Mouse (Mus musculus) 416B (cell line): Measurements from ENCODE around the gene Cyp2w1.

Experiments
- DNase-seq: peaks from one replicate; pipeline ENCODE4 v3.0.0; 2011; ENCODE audit warnings: low read depth

Gene Cyp2w1

DNA sequence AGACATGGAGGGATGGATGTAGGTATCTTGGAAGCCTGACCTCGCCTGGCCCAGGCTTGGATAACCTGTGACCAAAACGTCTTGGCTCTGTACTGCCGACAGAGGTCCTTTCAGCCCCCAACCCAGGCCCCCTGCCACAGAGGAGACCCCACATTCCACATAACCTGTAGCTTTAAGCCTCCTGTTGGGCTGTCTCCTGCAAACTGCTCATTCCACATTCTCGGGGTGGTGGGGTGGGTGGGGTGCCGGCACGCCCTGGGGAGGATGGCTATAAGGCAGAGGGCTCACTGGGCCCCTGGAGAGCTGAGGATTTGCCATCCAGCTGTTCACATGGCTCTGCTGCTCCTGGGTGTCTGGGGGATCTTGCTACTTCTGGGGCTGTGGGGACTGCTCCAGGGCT is at the start of gene Cyp2w1:
Gene Cyp2w1 (plus strand): TSS at position 301 of the 400 bp plus-strand sequence.
- DNase-seq, result no peak

DNA sequence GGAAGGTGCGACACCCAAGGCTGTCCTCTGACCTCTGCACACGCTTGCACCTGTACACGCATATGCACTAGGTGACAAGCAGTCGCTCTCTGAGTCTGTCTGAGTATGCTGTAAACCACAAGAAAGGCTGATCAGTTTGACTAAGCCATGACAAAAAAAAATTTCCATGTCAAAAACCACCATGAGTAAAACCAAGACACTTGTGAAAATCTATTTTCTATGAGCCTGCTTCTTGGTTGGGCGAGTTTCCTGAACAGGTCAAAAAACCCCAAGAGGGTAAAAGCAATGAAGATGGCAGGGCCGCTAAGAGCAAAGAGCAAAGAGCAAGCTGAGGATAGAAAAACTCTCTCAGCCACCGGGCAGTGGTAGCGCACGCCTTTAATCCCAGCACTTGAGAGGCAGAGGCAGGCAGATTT is 48.8 kb upstream of the Cyp2w1 start:
- peak; percentile 35 for DNase-seq

DNA sequence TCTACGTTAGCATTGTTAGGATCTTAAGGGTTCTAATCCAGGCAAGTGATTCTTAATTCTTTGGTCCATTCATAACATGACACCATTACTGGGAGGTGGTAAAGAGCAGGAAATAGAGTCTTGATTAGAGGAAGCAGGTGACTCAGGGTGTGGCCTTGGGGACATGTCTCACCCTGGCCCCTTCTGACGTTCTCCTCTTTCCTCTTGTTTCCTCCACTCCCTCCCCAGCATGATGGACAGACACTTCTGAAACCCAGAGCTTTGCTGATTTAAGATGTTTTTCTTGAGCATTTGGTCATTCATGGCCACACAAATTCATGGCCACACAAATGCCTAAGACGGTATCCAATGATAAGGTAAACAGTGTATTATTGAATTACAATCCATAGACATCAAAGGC is 42.5 kb upstream of the Cyp2w1 start:
- DNase-seq, result peak; percentile 80

DNA sequence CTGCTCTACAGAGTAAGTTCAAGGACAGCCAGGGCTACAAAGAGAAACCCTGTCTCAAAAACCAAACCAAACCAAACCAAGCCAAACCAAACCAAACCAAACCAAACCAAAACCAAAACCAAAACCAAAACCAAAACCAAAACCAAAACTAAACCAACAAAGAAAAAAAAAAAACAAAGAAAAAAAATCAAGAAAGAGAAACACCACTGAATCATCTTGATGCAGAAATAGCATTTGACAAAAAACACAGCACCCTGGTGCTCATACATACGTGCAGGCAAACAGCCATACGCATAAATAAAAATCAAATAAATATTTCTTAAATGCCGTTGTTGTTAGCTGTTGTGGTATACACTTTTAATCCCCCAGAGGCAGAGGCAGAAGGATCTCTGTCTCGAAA is 41.9 kb upstream of the Cyp2w1 start:
- DNase-seq, result no peak

DNA sequence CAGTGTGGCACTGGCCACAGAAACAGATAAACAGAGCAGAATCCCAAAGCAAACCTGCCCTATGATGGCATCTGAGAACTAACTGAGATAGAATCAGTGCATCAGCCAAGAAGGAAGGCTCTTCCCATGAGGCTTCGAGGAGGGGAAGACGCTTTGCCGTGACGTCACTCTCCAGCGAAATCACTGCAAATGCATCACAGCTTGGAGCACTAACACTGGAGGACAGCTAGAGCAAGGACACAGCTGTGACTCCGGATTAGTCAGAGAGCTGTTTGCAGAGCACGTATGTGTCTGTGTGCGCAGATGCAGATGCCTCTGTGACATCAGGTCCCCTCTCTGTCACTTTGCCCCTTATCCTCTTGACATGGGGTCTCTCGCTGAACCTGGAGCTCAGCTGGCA is 40.6 kb upstream of the Cyp2w1 start:
- DNase-seq, result no peak

DNA sequence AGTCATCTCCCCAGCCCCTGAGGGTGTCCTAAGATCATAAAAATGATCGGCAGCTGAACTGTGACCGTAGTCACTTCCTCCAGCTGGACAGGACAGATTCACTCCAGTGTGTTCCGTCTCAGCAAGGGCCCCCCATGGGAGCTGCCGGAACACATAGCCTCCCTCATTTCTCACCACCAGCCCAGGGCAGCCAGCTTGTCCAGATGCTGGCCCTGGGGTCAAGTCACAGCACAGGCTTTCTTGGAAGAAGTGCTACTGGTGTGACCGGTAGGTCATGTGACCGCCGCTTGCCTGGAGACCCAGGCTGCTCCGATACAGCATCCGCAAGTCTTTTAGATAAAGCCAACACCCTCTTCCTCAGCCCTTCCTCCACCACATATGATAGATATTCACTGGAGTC is 38.9 kb upstream of the Cyp2w1 start:
- no peak for DNase-seq

DNA sequence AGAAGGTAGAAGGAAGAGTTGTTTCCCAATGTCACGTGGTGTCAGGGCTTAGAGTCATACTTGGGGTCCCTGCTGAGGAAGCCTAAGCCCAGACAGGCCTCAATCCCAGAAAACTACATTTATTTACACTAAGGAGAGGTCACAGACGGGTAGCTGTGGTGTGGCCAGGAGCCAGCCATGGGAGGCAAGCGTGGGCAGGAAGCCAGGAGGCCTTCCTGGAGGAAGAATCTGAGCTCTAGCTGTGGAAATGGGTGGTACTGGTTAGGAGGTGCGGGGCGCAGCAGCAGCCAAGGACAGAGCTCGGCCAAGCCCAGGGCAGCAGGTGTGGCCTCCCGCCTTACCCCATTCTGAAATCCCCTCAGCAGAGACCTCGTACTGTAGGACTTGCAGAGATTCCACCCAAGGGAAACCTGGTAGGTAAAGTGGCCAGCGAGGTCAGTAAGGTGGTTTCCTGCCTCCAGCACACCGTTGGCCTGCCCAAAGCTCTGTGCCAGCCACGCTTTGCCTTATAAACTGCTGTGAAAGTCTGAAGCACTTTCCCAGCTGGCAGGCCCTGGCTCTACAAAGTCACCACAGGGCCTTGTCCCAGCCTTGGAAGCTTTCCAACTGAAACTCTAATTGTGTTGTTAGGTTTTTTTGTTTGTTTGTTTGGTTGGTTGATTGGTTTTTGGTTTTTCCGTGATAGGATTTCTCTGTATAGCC is 37.3 kb upstream of the Cyp2w1 start:
- DNase-seq, result peak; percentile 50

DNA sequence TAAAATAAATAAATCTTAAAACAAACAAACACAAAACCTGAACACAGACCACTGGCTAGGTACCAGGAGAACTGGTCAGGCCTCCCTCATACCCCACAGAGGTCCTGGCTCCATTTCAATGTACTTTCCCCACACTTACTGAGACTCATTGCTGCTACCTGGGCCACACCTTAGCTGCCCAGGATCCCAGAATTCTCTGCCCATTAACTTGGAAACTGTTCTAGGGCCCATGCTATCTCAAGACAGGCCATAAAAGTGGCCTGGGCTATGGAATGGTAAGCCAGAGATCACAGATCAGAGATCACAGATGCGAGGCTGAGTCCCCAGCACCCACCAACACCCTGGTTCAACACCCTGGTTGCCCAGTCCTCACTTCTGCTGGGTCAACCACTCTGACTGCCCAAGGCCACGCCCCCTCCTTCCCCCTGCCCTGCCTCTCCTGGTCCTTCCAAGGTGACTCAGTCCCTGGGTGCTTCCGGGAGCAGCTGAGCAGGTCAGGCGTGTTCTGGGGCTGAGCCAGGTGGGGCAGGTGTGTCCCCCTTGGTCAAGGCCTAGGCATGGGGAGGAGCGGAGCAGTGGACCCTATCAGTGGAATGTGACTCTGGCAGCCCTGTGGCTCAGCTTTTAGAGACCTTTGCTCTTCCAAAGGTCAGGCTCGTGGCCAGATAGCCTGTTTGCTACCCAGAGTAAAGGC is 35.3 kb upstream of the Cyp2w1 start:
- no peak for DNase-seq

DNA sequence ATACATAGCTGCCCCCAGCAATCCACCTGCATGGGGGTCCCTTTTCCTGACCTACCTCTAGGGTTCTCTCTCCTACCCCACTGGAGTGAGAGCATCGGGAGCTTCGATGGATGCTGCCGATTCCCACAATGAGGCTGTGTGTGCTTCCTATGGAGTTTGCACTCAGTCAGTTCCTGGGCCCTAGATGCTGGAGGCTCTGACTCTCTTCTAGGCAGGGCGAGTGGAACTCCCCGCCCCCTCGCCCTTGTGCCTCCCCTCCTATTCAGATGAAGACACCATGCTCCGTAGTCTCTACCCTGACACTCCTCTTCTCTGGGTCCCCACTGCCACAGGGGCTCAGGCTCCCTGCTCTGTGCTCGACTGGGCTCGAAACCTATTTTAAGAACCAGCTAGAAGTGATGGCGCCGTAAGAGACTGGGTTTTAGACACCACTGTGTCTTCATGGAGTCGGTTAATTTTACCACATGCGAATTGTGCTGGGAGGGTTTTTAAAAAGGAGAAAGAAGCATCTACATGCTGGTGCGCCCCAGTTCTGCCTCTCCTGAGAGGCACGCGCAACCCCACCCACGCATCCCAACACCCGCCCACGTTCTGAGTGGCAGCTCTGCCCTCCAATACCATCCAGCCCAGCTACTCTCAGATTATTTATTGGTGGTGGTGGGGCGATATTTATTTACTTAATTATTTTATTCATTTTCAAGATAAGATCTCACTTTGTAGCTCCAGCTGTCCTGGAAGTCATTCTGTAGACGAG is 34.5 kb upstream of the Cyp2w1 start:
- no peak for DNase-seq

DNA sequence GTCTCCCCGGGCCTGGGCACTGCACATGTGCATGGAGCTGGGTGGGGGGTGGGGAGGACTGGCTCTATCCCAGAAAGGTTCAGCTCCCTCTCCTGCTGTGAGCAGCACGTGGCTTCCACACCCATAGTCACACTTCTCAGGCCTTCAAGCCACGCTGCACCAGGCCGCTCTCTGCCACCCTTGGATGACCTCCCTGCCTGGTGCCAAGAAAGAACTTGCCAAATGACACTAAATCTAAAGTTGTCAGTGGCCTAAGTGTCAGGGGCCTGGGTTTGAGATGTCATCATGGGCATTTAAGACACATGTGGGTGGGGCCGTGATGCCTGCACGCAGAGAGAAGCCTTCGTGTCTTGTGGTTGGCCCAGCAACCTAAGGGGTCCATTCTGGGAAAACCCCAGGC is 32.0 kb upstream of the Cyp2w1 start:
- no peak for DNase-seq

DNA sequence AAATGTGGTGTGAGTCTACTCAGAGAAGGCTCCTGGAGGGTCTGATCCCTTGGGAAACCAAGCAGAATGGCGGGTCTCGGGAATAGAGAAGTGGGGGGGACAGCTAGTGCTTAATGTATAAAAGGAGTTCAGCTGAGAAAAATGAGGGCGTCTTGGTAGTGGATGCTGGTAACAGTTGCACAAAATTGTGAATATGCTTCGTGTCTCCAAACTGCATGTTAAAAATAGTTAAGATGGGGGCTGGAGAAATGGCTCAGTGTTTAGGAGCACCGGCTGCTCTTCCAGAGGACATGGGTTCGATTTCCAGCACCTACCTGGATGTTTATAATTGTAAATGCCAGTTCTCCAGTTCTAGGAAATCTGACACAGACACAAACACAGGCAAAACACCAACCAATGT is 31.1 kb upstream of the Cyp2w1 start:
- no peak for DNase-seq

DNA sequence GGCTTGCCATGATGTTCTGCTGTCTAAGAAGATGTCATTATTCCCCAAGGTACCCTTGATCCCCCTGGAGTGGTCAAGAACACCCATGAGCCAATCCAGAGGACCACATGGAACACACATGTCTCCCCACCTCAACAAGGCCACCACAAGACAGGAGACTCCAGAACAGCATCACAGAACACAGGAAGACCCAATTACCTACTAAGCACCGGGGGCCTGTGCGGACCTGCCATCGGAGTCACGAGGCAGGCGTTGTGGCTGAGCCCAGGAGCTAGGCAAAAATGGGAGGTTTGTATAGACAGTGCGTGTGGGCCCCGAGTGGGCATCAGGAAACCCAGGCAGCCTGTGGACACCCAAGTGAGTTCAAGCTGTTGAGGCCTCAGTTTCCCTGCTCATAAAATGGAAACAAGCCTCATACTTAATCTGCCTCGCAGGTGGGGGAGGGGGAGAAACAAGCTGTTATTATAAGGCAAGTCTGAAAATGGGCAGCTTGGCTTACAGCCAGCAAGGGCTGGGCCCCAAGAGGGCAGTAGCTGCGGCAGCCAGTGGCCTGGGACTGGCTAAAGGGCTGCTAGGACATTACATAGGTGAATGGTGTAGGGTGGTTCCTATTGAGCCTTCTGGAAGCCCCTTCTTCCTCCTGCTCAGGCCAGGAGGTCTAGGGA is 29.0 kb upstream of the Cyp2w1 start:
- peak; percentile 77 for DNase-seq

DNA sequence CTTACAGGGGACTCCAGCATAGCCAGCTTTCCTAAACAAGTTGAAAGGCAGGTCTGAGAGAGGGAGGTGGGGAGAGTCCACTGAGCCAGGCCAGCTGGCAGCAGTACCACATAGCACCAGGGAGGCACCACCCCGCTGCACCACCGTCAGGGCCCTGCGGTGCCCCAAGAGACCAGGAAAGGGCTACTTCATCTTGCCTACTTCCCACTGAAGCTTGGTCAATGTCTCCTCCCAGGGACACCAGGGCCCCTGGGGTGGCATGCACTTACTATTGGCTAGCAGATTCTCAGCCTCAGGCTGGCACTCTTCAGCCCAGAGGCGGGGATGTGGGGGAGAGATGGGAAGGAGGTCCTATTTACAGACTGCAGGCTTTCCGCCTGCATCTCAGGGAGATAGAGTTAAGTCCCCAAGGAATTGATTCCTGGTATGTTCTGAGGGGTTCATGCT is 28.3 kb upstream of the Cyp2w1 start:
- DNase-seq, result peak; percentile 66

DNA sequence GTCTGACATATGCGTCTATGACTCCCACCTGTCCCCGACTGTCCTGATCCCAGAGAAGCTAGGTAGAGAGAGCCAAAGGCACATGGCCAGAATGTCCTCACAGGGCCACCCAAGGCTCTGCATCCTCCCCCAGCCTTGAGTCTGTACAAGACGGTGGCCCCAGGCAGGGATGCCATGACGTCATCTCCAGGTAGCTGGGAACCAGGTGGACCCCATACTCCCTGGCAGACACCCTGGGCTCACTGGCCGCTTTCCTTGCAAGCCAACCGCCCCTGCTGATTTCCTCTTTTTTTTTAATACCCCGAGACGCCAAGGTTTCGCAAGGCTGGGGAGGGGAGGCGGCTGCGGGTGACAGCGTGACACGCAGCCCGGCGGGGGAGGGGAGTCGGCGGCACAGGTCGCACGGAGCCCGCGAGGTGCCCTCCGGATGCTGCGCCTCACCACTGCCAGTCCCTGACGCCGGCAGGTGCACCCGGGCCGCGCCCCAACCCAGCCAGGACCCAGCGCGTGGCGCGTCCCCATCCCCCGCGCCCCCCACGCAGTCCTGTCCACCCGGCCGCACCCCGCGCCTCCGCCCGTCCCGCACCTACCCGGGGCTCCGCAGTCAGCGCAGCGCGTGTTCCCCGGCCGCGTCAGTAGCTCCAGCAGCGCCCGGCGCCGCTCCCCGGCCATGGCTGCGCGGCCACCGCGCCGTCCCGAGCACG is 27.6 kb upstream of the Cyp2w1 start:
- DNase-seq, result peak; percentile 77

DNA sequence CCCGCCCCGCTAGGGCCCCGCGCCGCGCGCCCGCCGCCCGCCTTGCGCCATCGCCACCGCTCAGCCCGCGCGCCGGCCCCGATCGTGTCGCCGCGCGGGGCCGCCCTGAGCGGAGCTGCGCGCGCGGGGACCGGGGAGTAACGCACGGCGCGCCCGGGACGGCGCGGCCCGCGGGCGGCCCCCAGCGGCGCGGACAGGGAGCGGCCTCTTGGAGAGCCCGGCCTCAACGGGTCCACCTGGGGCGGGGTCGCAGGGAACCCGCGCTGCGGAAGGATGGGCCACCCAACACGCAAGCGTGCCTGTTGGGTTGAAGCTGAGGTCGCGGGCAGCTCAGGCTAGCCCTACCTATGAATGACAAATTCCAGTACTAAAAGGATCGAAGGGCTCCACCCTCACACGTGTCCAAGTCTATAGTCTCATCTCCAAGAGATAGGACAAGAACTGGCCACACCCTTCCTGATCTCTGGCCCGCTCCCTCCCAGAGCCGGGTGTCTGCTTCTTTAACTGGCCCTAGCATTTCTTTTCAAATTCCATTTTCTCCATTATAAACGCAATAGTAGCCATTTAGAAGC is 26.9 kb upstream of the Cyp2w1 start, which contains the start of gene Adap1:
Gene Adap1 (minus strand): TSS at position 228 of the 572 bp plus-strand sequence.
- peak; percentile 82 for DNase-seq

DNA sequence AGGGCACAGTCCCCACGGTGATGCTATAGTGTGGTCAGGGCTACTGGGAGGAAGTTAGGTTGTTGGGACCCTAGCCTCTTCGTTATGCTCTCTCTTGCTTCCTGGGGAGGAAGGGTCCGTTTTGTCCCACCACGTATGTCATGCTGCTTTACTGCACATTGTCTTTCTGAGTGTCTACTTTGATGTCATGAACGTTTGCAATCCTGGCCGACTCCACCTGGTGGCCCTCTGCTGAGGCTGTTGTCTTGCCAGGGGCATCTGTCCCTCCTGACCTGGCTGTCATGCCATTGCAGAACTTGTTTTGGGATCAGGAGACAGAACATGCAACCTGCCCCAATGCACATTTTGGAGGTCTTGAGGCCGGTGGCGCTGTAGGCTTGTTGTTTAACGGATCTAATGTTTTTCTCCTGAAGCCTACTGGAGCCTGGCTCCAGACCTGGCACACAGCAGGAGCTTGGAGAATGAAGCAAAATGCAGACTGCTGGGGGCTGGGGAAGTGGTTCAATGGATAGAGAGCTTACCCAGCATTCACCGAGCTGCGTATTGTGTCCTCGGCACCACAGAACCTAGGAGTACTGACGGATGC is 26.2 kb upstream of the Cyp2w1 start:
- DNase-seq, result peak; percentile 48

DNA sequence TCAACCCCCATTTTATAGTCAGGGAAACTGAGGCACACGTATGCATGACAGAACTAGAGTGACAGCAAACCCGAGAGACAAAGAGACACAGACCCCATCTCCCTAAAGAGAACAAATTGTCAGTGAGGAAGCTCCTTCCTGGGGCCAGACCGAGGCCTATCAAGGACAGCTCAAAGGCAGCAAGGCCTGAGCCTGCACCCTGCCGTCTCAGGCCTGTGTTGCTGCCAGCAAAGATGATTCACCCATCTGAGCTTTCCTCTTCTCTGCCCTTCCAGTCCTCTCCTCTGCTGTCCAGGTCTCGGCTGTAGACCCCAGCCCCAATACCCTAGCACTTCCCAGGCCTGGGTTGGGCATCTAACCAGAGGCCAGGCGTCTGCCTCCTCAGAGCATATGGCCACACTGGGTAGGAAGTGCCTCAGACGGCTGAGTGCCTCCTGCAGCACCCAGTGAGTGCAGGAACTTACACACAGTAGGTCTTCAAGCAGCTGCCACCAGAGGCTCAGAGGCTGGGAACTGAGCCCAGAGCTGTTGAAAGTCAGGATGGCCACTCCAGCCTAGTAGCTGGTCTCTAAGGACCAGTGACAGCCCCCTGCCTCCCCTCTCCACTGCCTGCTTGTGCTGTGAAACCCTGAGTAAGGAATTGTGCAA is 25.3 kb upstream of the Cyp2w1 start:
- DNase-seq, result no peak

DNA sequence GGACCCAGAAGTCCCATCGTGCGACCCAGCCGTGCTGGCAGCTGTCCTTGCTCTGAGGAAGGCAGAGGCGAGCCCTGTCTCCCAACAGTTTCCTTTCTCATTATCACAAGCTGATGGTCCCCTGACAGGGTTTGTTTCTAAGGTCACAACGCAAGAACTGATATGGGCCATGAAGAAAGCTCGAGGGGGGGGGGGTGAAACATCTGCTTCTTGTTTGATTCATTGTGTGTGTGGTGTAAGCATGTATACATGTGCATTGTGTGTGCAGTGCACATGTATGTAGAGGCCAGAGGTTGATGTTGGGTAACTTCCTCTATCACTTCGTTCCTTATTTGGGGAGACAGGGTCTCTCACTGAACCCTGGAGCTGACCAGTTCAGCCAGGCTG is 24.8 kb upstream of the Cyp2w1 start:
- peak; percentile 67 for DNase-seq

DNA sequence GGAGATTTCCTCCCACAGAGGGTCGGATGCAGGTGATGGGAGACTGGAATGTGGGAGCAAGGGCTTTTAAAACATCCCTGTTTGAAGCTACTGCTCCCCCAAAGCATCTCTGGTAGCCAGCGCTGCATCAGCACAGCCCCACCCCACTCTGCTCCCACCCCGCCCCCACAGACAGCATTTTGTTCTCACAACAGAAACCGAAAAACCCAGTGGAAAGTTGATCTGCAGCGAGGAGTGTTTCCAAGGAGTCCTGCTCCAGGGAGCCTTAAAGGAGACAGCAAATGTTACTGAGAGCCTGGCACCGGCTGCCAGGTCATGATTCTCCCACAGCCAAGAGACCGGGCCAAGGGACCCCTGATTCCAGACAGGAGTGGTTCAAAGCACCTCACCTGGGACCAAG is 21.7 kb upstream of the Cyp2w1 start:
- no peak for DNase-seq

DNA sequence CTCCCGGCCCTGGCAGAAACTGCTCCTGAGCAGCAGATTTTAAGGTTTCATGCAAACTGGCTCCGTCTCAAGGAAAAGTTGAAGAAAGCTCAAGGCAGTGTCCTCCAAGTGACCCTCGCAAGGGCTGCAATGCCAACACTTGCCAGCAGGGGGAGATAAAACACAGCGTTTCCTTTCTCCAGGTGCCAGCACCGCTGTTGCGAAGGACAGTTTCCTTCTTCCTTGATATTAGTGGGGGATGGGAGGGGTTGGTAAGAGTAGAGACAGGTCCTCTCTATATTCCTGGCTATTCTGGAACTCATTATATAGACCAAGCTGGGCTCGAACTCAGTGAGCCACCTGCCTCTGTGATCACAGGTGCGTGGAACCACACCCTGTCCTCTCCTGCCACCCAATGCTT is 20.7 kb upstream of the Cyp2w1 start:
- peak; percentile 76 for DNase-seq
